Mouse (Mus musculus) kidney, embryonic 14.5 days (tissue): ENCODE results near the gene Sestd1. TPM values are rescaled to one million over a fixed set of nuclear protein-coding genes. Genes with fewer than 3 reads are reported as not detected.

ENCODE experiments used
- ATAC-seq: fragments of 200-750 bp; cut with Nextera tagmentation; 2 replicates; pipeline ENCODE4 v1.8.0; 2017; ENCODE audit warnings: moderate number of reproducible peaks, mild to moderate bottlenecking, moderate TSS enrichment, moderate library complexity; ENCODE audit not compliant: low FRiP score, low TSS enrichment
- H3K27ac ChIP-seq: fragments of 300-500 bp; sonication (generic); 2 replicates; pipeline ENCODE4 v1.5.1; 2014; ENCODE audit warnings: low read depth, mild to moderate bottlenecking, low read length, moderate library complexity, mixed read lengths
- H3K27me3 ChIP-seq: fragments of 300-500 bp; sonication (generic); 2 replicates; pipeline ENCODE4 v1.6.1; 2014; ENCODE audit warnings: mild to moderate bottlenecking, low read length; ENCODE audit not compliant: control insufficient read depth, insufficient read depth
- H3K36me3 ChIP-seq: fragments of 300-500 bp; sonication (generic); 2 replicates; pipeline ENCODE4 v1.6.1; 2014; ENCODE audit warnings: low read length, mixed read lengths; ENCODE audit not compliant: control insufficient read depth, insufficient read depth
- H3K4me1 ChIP-seq: fragments of 300-500 bp; sonication (generic); 2 replicates; pipeline ENCODE4 v1.6.1; 2014; ENCODE audit warnings: low read length, mixed read lengths; ENCODE audit not compliant: control insufficient read depth, insufficient read depth
- H3K4me2 ChIP-seq: fragments of 300-500 bp; sonication (generic); replicated peaks from 2 replicates; pipeline ENCODE4 v1.6.1; 2014; ENCODE audit warnings: low read depth, mild to moderate bottlenecking, low read length
- H3K4me3 ChIP-seq: fragments of 300-500 bp; sonication (generic); 2 replicates; pipeline ENCODE4 v1.5.1; 2014; ENCODE audit warnings: mild to moderate bottlenecking, low read length
- H3K9ac ChIP-seq: fragments of 300-500 bp; sonication (generic); 2 replicates; pipeline ENCODE4 v1.6.1; 2014; ENCODE audit warnings: low read depth, mild to moderate bottlenecking, low read length, moderate library complexity
- H3K9me3 ChIP-seq: fragments of 300-500 bp; sonication (generic); 2 replicates; pipeline ENCODE4 v1.6.1; 2016; ENCODE audit warnings: low read length; ENCODE audit not compliant: control insufficient read depth
- WGBS: fragments of 180-500 bp; shearing (Covaris S2); extraction: QIAGEN DNeasy Blood & Tissue Kit; methylation state at CpG from one replicate; pipeline ENCODE4 v1.1.7; 2014; 5-methylcytosine and 5-hydroxymethylcytosine counted together
- polyA plus RNA-seq: library from polyadenylated mRNA; unstranded; fragments of >200 nt; fragmentation: Nextera tagmentation; extraction: Ambion mirVana; gene quantifications from 2 replicates; pipeline ENCODE4 v1.2.1, GENCODE M21; 2014

The Sestd1 gene
- polyA plus RNA-seq, 1 experiment from 2014 or later, result 37.6 TPM

- Histone ChIP-seq H3K9me3 (no peaks in the 10 kb centered on the region), H3K4me3 (no peak overlapping the region), H3K36me3 (no peaks in the 10 kb centered on the region), H3K27me3 (no peaks in the 10 kb centered on the region), H3K4me1 (no peaks in the 10 kb centered on the region), H3K27ac (no peak overlapping the region), H3K9ac (no peak overlapping the region), H3K4me2 (no peak overlapping the region)
- ATAC-seq, result no peak
- 92% methylated on average over 4 of the region's 4 CpGs for WGBS
Observed at GRCm38 (mm10) chr2:77157546-77157945, 122.8 kb downstream of the Sestd1 start.

GRCm38 (mm10) chr2:77154080-77154479, 126.3 kb downstream of the Sestd1 start:
- WGBS, result 74% methylated on average over 4 of the region's 4 CpGs
- no peak for ATAC-seq
- no peak overlapping the region for H3K27ac ChIP-seq

GRCm38 (mm10) chr2:77151255-77151654, 129.1 kb downstream of the Sestd1 start:
- Histone ChIP-seq H3K27ac (no peak overlapping the region), H3K9ac (no peak overlapping the region), H3K9me3 (no peaks in the 10 kb centered on the region), H3K4me3 (no peak overlapping the region), H3K27me3 (no peaks in the 10 kb centered on the region), H3K4me1 (no peaks in the 10 kb centered on the region), H3K4me2 (no peak overlapping the region), H3K36me3 (no peaks in the 10 kb centered on the region)
- ATAC-seq, result no peak
- 95% methylated on average over 8 of the region's 8 CpGs for WGBS

More at GRCm38 (mm10) chr2:77154080-77154479, 126.3 kb downstream of the Sestd1 start:
- Histone ChIP-seq H3K9me3 (no peaks in the 10 kb centered on the region), H3K4me3 (no peak overlapping the region), H3K9ac (no peak overlapping the region), H3K27me3 (no peaks in the 10 kb centered on the region), H3K36me3 (no peaks in the 10 kb centered on the region), H3K4me2 (no peak overlapping the region), H3K4me1 (no peaks in the 10 kb centered on the region)

- ATAC-seq, result no peak
- H3K4me3 ChIP-seq, result no peak overlapping the region
- H3K27ac ChIP-seq, result no peak overlapping the region
- H3K36me3 ChIP-seq, result no peaks in the 10 kb centered on the region
- no peaks in the 10 kb centered on the region for H3K27me3 ChIP-seq
- 39% methylated on average over 2 of the region's 2 CpGs for WGBS
- H3K4me1 ChIP-seq, result no peaks in the 10 kb centered on the region
- H3K9ac ChIP-seq, result no peak overlapping the region
- no peaks in the 10 kb centered on the region for H3K9me3 ChIP-seq
- H3K4me2 ChIP-seq, result no peak overlapping the region
Observed at GRCm38 (mm10) chr2:77149576-77149975, 130.8 kb downstream of the Sestd1 start.

- H3K4me3 ChIP-seq, result no peak overlapping the region
- peaks cover 5% of the 10 kb centered on the region; the same call in 1 of the 2 replicates for H3K4me1 ChIP-seq
- ATAC-seq, result no peak
Observed at GRCm38 (mm10) chr2:77148215-77148614, 132.2 kb downstream of the Sestd1 start.

GRCm38 (mm10) chr2:77146968-77147367, 133.4 kb downstream of the Sestd1 start:
- H3K9me3 ChIP-seq, result no peaks in the 10 kb centered on the region
- 79% methylated on average over 2 of the region's 2 CpGs for WGBS
- H3K4me3 ChIP-seq, result no peak overlapping the region
- H3K4me2 ChIP-seq, result no peak overlapping the region
- H3K4me1 ChIP-seq, result peaks cover 5% of the 10 kb centered on the region; the same call in 1 of the 2 replicates
- no peaks in the 10 kb centered on the region for H3K36me3 ChIP-seq
- H3K9ac ChIP-seq, result no peak overlapping the region
- no peak for ATAC-seq
- H3K27me3 ChIP-seq, result no peaks in the 10 kb centered on the region
- H3K27ac ChIP-seq, result no peak overlapping the region

More at GRCm38 (mm10) chr2:77148215-77148614, 132.2 kb downstream of the Sestd1 start:
- Histone ChIP-seq H3K27me3 (no peaks in the 10 kb centered on the region), H3K9ac (no peak overlapping the region), H3K27ac (no peak overlapping the region), H3K9me3 (no peaks in the 10 kb centered on the region), H3K36me3 (no peaks in the 10 kb centered on the region), H3K4me2 (no peak overlapping the region)
- 69% methylated on average over 4 of the region's 4 CpGs for WGBS

- H3K9ac ChIP-seq, result no peak overlapping the region
- H3K4me2 ChIP-seq, result no peak overlapping the region
- H3K27ac ChIP-seq, result no peak overlapping the region
- no peaks in the 10 kb centered on the region for H3K36me3 ChIP-seq
- 66% methylated on average over 3 of the region's 3 CpGs for WGBS
- no peaks in the 10 kb centered on the region for H3K27me3 ChIP-seq
- no peak for ATAC-seq
- H3K4me1 ChIP-seq, result peaks cover 5% of the 10 kb centered on the region; the same call in 1 of the 2 replicates
- H3K4me3 ChIP-seq, result no peak overlapping the region
- no peaks in the 10 kb centered on the region for H3K9me3 ChIP-seq
Observed at GRCm38 (mm10) chr2:77146291-77146690, 134.1 kb downstream of the Sestd1 start.

GRCm38 (mm10) chr2:77143536-77143935, 136.9 kb downstream of the Sestd1 start:
- no peak overlapping the region for H3K27ac ChIP-seq
- no peak for ATAC-seq
- H3K4me3 ChIP-seq, result no peak overlapping the region
- H3K4me2 ChIP-seq, result no peak overlapping the region
- peaks cover 5% of the 10 kb centered on the region; the same call in 1 of the 2 replicates for H3K4me1 ChIP-seq
- no peaks in the 10 kb centered on the region for H3K36me3 ChIP-seq
- H3K9me3 ChIP-seq, result no peaks in the 10 kb centered on the region
- H3K9ac ChIP-seq, result no peak overlapping the region
- no peaks in the 10 kb centered on the region for H3K27me3 ChIP-seq
- 16% methylated on average over 6 of the region's 6 CpGs for WGBS

- H3K9me3 ChIP-seq, result no peaks in the 10 kb centered on the region
- H3K4me2 ChIP-seq, result no peak overlapping the region
- 83% methylated on average over 6 of the region's 6 CpGs for WGBS
- no peak overlapping the region for H3K9ac ChIP-seq
- no peak for ATAC-seq
- no peak overlapping the region for H3K4me3 ChIP-seq
- peaks cover 4% of the 10 kb centered on the region; the same call in 1 of the 2 replicates for H3K4me1 ChIP-seq
- H3K27ac ChIP-seq, result no peak overlapping the region
- H3K27me3 ChIP-seq, result no peaks in the 10 kb centered on the region
- no peaks in the 10 kb centered on the region for H3K36me3 ChIP-seq
Observed at GRCm38 (mm10) chr2:77138879-77139278, 141.5 kb downstream of the Sestd1 start.
